Mouse (Mus musculus) granulocyte monocyte progenitor cell, adult 5-6 weeks (primary cell): ENCODE results near the gene Akr1a1. TPM values are rescaled to one million over a fixed set of nuclear protein-coding genes. Genes with fewer than 3 reads are reported as not detected.
A peak's percentile ranks its signal among the peaks of the same experiment; 100 is the strongest.
"Not testable (repeated sequence)": the region's sequence is repeated elsewhere in the genome, so short reads cannot be mapped to it uniquely, and the experiment has no call there.

Experiments
- ATAC-seq: replicated peaks from 2 replicates; pipeline ENCODE4 v1.8.0; 2016; ENCODE audit warnings: mild to moderate bottlenecking, moderate TSS enrichment, inconsistent platforms; ENCODE audit not compliant: poor library complexity, severe bottlenecking
- total RNA-seq, 2 experiments: library from RNA; stranded (forward) in 1 of 2; stranded (reverse) in 1 of 2; fragments of 200-712, 200-1000 nt in 1 of 2; fragments of >200 nt in 1 of 2; fragmentation: Nextera tagmentation in 1 of 2; gene quantifications; 2 replicates each; pipeline ENCODE4 v1.2.3; 2014 to 2017

Akr1a1 gene
- total RNA-seq, 2 experiments from 2014 or later, result 454 to 694 TPM

- not testable (repeated sequence) for ATAC-seq
Measured at GRCm38 (mm10) chr4:116659916-116660315, 8.4 kb upstream of the Akr1a1 start.

- ATAC-seq, result no peak
Measured at GRCm38 (mm10) chr4:116659474-116659873, 8.0 kb upstream of the Akr1a1 start.

- ATAC-seq, result no peak
Measured at GRCm38 (mm10) chr4:116657971-116658370, 6.5 kb upstream of the Akr1a1 start.

- ATAC-seq, result no peak
Measured at GRCm38 (mm10) chr4:116655658-116656057, 4.2 kb upstream of the Akr1a1 start.

GRCm38 (mm10) chr4:116655100-116655499 lies 3.6 kb upstream of the Akr1a1 start:
- ATAC-seq, result peak; percentile 44

- ATAC-seq, result no peak
Measured at GRCm38 (mm10) chr4:116653228-116653627, 1.7 kb upstream of the Akr1a1 start.

GRCm38 (mm10) chr4:116651797-116652135 lies 286 bp upstream of the Akr1a1 start:
- no peak; the same call in 1 of the 2 replicates for ATAC-seq

GRCm38 (mm10) chr4:116650365-116650764 lies 1.1 kb downstream of the Akr1a1 start:
- ATAC-seq, result no peak

GRCm38 (mm10) chr4:116649411-116649810 lies 2.1 kb downstream of the Akr1a1 start:
- no peak for ATAC-seq

GRCm38 (mm10) chr4:116645624-116646023 lies 5.9 kb downstream of the Akr1a1 start:
- no peak for ATAC-seq

GRCm38 (mm10) chr4:116644326-116644725 lies 7.2 kb downstream of the Akr1a1 start:
- peak; percentile 35; the same call in 1 of the 2 replicates for ATAC-seq

GRCm38 (mm10) chr4:116642071-116642470 lies 9.4 kb downstream of the Akr1a1 start:
- ATAC-seq, result no peak

GRCm38 (mm10) chr4:116638821-116639220 lies 12.7 kb downstream of the Akr1a1 start:
- ATAC-seq, result no peak

- no peak for ATAC-seq
Measured at GRCm38 (mm10) chr4:116635197-116635596, 16.3 kb downstream of the Akr1a1 start.

- peak; percentile 83 for ATAC-seq
Measured at GRCm38 (mm10) chr4:116627722-116628662, 23.5 kb downstream of the Akr1a1 start, which contains the start of gene Nasp. Nasp (minus strand) TSS chr4:116627941.

- ATAC-seq, result peak; percentile 77
Measured at GRCm38 (mm10) chr4:116627359-116627716, 24.1 kb downstream of the Akr1a1 start.

GRCm38 (mm10) chr4:116626658-116627358 lies 24.7 kb downstream of the Akr1a1 start:
- peak; percentile 72 for ATAC-seq

- no peak for ATAC-seq
Measured at GRCm38 (mm10) chr4:116624831-116625230, 26.6 kb downstream of the Akr1a1 start.

GRCm38 (mm10) chr4:116615237-116615636 lies 36.2 kb downstream of the Akr1a1 start:
- ATAC-seq, result no peak

- ATAC-seq, result no peak
Measured at GRCm38 (mm10) chr4:116612621-116613020, 38.9 kb downstream of the Akr1a1 start.
